Mouse (Mus musculus): ENCODE results near the gene Cdc42ep2. TPM values are rescaled to one million over a fixed set of nuclear protein-coding genes. Genes with fewer than 3 reads are reported as not detected.

Cdc42ep2 gene
- polyA plus RNA-seq, 1 experiment from 2014 or later = 20.3 TPM

GRCm38 (mm10) chr19:5954031-5954710 is 29.6 kb upstream of the Cdc42ep2 start:
- peaks cover 3% of the 10 kb centered on the region for H3K36me3 ChIP-seq
- no peaks in the 10 kb centered on the region for H3K27me3 ChIP-seq
- WGBS = 86% methylated on average over 22 of the region's 22 CpGs
- H3K27ac ChIP-seq (replicated peaks) = no peak overlapping the region
- H3K4me3 ChIP-seq = no peak overlapping the region
- H3K4me2 ChIP-seq = no peak overlapping the region
- H3K4me1 ChIP-seq (replicated peaks) = no peaks in the 10 kb centered on the region
- no peak overlapping the region for H3K9ac ChIP-seq
- H3K9me3 ChIP-seq = no peaks in the 10 kb centered on the region
- no peak for ATAC-seq (ENCODE audit: low FRiP score, low read depth)

- WGBS = 95% methylated on average over 19 of the region's 19 CpGs
- no peak for ATAC-seq (ENCODE audit: low FRiP score, low read depth)
These were observed 28.7 kb upstream of the Cdc42ep2 start for GRCm38 (mm10) chr19:5953201-5953770.

GRCm38 (mm10) chr19:5952071-5952691 is 27.6 kb upstream of the Cdc42ep2 start:
- Histone ChIP-seq H3K9ac (no peak overlapping the region), H3K27ac (replicated peaks) (no peak overlapping the region), H3K4me2 (no peak overlapping the region), H3K4me3 (no peak overlapping the region), H3K36me3 (peaks cover 3% of the 10 kb centered on the region), H3K4me1 (replicated peaks) (no peaks in the 10 kb centered on the region), H3K27me3 (no peaks in the 10 kb centered on the region), H3K9me3 (no peaks in the 10 kb centered on the region)
- ATAC-seq (ENCODE audit: low FRiP score, low read depth) = no peak
- 82% methylated on average over 13 of the region's 13 CpGs for WGBS

More at GRCm38 (mm10) chr19:5953201-5953770, 28.7 kb upstream of the Cdc42ep2 start:
- Histone ChIP-seq H3K9ac (no peak overlapping the region), H3K4me3 (no peak overlapping the region), H3K9me3 (no peaks in the 10 kb centered on the region), H3K36me3 (peaks cover 3% of the 10 kb centered on the region), H3K27ac (replicated peaks) (no peak overlapping the region), H3K4me2 (no peak overlapping the region), H3K4me1 (replicated peaks) (no peaks in the 10 kb centered on the region), H3K27me3 (no peaks in the 10 kb centered on the region)

- Histone ChIP-seq H3K9ac (no peak overlapping the region), H3K4me2 (no peak overlapping the region), H3K27ac (replicated peaks) (no peak overlapping the region), H3K27me3 (no peaks in the 10 kb centered on the region), H3K4me3 (no peak overlapping the region), H3K4me1 (replicated peaks) (no peaks in the 10 kb centered on the region), H3K9me3 (no peaks in the 10 kb centered on the region), H3K36me3 (peaks cover 3% of the 10 kb centered on the region)
- ATAC-seq (ENCODE audit: low FRiP score, low read depth) = no peak
- WGBS = 93% methylated on average over 16 of the region's 16 CpGs
These were observed 27.0 kb upstream of the Cdc42ep2 start for GRCm38 (mm10) chr19:5951631-5952030.

GRCm38 (mm10) chr19:5950218-5950617 is 25.6 kb upstream of the Cdc42ep2 start:
- peaks cover 3% of the 10 kb centered on the region for H3K36me3 ChIP-seq
- ATAC-seq (ENCODE audit: low FRiP score, low read depth) = no peak
- no peak overlapping the region for H3K9ac ChIP-seq
- no peak overlapping the region for H3K4me3 ChIP-seq
- H3K4me2 ChIP-seq = no peak overlapping the region
- H3K9me3 ChIP-seq = no peaks in the 10 kb centered on the region
- WGBS = 96% methylated on average over 11 of the region's 11 CpGs
- H3K4me1 ChIP-seq (replicated peaks) = 0 out of 2 replicates have a peak, but pooled peaks cover under 1% of the 10 kb centered on the region
- H3K27ac ChIP-seq (replicated peaks) = no peak overlapping the region
- no peaks in the 10 kb centered on the region for H3K27me3 ChIP-seq

- H3K4me2 ChIP-seq = no peak overlapping the region
- H3K4me1 ChIP-seq (replicated peaks) = 0 out of 2 replicates have a peak, but pooled peaks cover 4% of the 10 kb centered on the region
- H3K9ac ChIP-seq = no peak overlapping the region
- WGBS = 82% methylated on average over 8 of the region's 8 CpGs
- H3K4me3 ChIP-seq = no peak overlapping the region
- no peaks in the 10 kb centered on the region for H3K27me3 ChIP-seq
- no peaks in the 10 kb centered on the region for H3K9me3 ChIP-seq
- H3K36me3 ChIP-seq = peaks cover 3% of the 10 kb centered on the region; the same call in 1 of the 2 replicates
- no peak overlapping the region for H3K27ac ChIP-seq (replicated peaks)
- ATAC-seq (ENCODE audit: low FRiP score, low read depth) = no peak
These were observed 21.3 kb upstream of the Cdc42ep2 start for GRCm38 (mm10) chr19:5945891-5946290.

GRCm38 (mm10) chr19:5945027-5945426 is 20.4 kb upstream of the Cdc42ep2 start:
- H3K4me1 ChIP-seq (replicated peaks) = peaks cover 9% of the 10 kb centered on the region
- no peak overlapping the region for H3K4me2 ChIP-seq
- peaks cover 1% of the 10 kb centered on the region; the same call in 1 of the 2 replicates for H3K36me3 ChIP-seq
- ATAC-seq (ENCODE audit: low FRiP score, low read depth) = no peak
- H3K9ac ChIP-seq = no peak overlapping the region
- H3K27me3 ChIP-seq = no peaks in the 10 kb centered on the region
- 89% methylated on average over 7 of the region's 7 CpGs for WGBS
- no peak overlapping the region for H3K4me3 ChIP-seq
- no peaks in the 10 kb centered on the region for H3K9me3 ChIP-seq
- H3K27ac ChIP-seq (replicated peaks) = no peak overlapping the region

GRCm38 (mm10) chr19:5944145-5944544 is 19.5 kb upstream of the Cdc42ep2 start:
- 64% methylated on average over 8 of the region's 8 CpGs for WGBS
- Histone ChIP-seq H3K4me2 (no peak overlapping the region), H3K9me3 (no peaks in the 10 kb centered on the region), H3K9ac (no peak overlapping the region), H3K36me3 (no peaks in the 10 kb centered on the region), H3K27me3 (no peaks in the 10 kb centered on the region), H3K4me1 (replicated peaks) (peaks cover 15% of the 10 kb centered on the region), H3K4me3 (no peak overlapping the region), H3K27ac (replicated peaks) (no peak overlapping the region)
- ATAC-seq (ENCODE audit: low FRiP score, low read depth) = no peak

- H3K9ac ChIP-seq = no peak overlapping the region
- no peak overlapping the region for H3K27ac ChIP-seq (replicated peaks)
- H3K4me2 ChIP-seq = no peak overlapping the region
- no peak for ATAC-seq (ENCODE audit: low FRiP score, low read depth)
- peaks cover 16% of the 10 kb centered on the region for H3K4me1 ChIP-seq (replicated peaks)
- no peaks in the 10 kb centered on the region for H3K27me3 ChIP-seq
- no peaks in the 10 kb centered on the region for H3K36me3 ChIP-seq
- no peaks in the 10 kb centered on the region for H3K9me3 ChIP-seq
- WGBS = 93% methylated on average over 15 of the region's 15 CpGs
- H3K4me3 ChIP-seq = no peak overlapping the region
These were observed 18.8 kb upstream of the Cdc42ep2 start for GRCm38 (mm10) chr19:5943404-5943803.

- ATAC-seq (ENCODE audit: low FRiP score, low read depth) = no peak
- no peak overlapping the region for H3K9ac ChIP-seq
- H3K27me3 ChIP-seq = no peaks in the 10 kb centered on the region
- H3K9me3 ChIP-seq = no peaks in the 10 kb centered on the region
- no peak overlapping the region for H3K4me2 ChIP-seq
- H3K36me3 ChIP-seq = no peaks in the 10 kb centered on the region
- 89% methylated on average over 7 of the region's 7 CpGs for WGBS
- peaks cover 24% of the 10 kb centered on the region for H3K4me1 ChIP-seq (replicated peaks)
- no peak overlapping the region for H3K4me3 ChIP-seq
- no peak overlapping the region for H3K27ac ChIP-seq (replicated peaks)
These were observed 18.0 kb upstream of the Cdc42ep2 start for GRCm38 (mm10) chr19:5942581-5942980.

- H3K4me1 ChIP-seq (replicated peaks) = peaks cover 29% of the 10 kb centered on the region
- H3K9me3 ChIP-seq = no peaks in the 10 kb centered on the region
- ATAC-seq (ENCODE audit: low FRiP score, low read depth) = no peak
- 89% methylated on average over 10 of the region's 10 CpGs for WGBS
- H3K36me3 ChIP-seq = no peaks in the 10 kb centered on the region
- H3K4me2 ChIP-seq = no peak overlapping the region
- no peak overlapping the region for H3K4me3 ChIP-seq
- H3K27ac ChIP-seq (replicated peaks) = peak overlapping the region; percentile 53
- no peaks in the 10 kb centered on the region for H3K27me3 ChIP-seq
- no peak overlapping the region for H3K9ac ChIP-seq
These were observed 16.0 kb upstream of the Cdc42ep2 start for GRCm38 (mm10) chr19:5940656-5941055.

- H3K27me3 ChIP-seq = no peaks in the 10 kb centered on the region
- H3K4me2 ChIP-seq = no peak overlapping the region
- peak overlapping the region; percentile 73 for H3K27ac ChIP-seq (replicated peaks)
- 48% methylated on average over 4 of the region's 4 CpGs for WGBS
- H3K4me1 ChIP-seq (replicated peaks) = peaks cover 28% of the 10 kb centered on the region
- H3K4me3 ChIP-seq = no peak overlapping the region
- peak; percentile 63; the same call in 1 of the 2 replicates for ATAC-seq (ENCODE audit: low FRiP score, low read depth)
- H3K9ac ChIP-seq = no peak overlapping the region
- no peaks in the 10 kb centered on the region for H3K9me3 ChIP-seq
- H3K36me3 ChIP-seq = no peaks in the 10 kb centered on the region
These were observed 15.6 kb upstream of the Cdc42ep2 start for GRCm38 (mm10) chr19:5940173-5940572.
